Mouse (Mus musculus): ENCODE results near the gene Chrm5. TPM values are rescaled to one million over a fixed set of nuclear protein-coding genes. Genes with fewer than 3 reads are reported as not detected.

The Chrm5 gene
- total and polyA plus RNA-seq, 3 experiments: not detected

DNA sequence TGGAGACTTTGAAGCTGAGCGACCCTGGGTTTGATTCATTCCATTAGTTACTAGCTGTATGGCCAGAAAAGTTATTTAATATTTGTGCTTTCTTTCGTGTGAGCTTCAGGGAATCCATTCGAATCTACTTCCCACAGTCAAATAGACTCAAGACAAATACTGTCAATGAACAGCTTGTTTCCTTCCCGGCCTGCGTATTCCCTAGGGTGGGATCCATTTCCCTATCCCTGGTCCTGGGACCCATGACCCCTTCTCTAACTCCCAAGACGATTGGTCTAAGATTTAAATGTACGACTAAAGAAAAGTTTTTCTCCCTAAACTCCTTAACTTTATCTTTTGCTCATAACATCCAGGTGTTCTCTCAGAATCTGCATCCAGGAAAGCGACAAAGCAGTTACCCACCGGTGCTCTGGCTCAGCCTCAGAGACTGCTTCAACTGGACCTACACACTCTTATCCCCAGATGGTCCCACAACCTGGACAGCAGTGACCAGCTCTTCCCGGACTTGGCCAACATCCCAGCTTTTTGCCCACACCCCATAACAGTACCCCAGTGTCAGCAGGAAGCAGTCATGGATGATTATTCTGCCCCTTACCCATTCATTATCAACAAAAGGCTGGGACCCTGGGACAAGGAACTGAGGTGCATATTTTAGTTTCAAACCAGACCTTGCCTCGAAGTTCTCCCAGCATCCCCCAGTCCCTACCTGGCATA lies 10.1 kb upstream of the Chrm5 start:
- Histone ChIP-seq H3K9ac (ENCODE audit: control insufficient read depth, low read depth, low read length, poor library complexity, severe bottlenecking) (no peak overlapping the region), H3K4me1 (ENCODE audit: control insufficient read depth in 1 of 2, insufficient read depth in 2 of 2, low read length in 2 of 2) (peaks cover 6 to 11% of the 10 kb centered on the region in 2 experiments), H3K36me3 (ENCODE audit: control insufficient read depth in 1 of 2, insufficient read depth in 2 of 2, low read length in 2 of 2) (peaks cover 0 to 8% of the 10 kb centered on the region in 2 experiments; a peak in 2 of 4 replicates), H3K79me2 (ENCODE audit: control insufficient read depth, insufficient read depth, low read length, poor library complexity) (peaks cover 11% of the 10 kb centered on the region; the same call in 1 of the 2 replicates), H3K27ac (ENCODE audit: control insufficient read depth, low read depth, low read length) (no peak overlapping the region), H3K9me3 (replicated peaks; ENCODE audit: insufficient read depth, low read length) (no peaks in the 10 kb centered on the region), H3K4me3 (ENCODE audit: control insufficient read depth in 1 of 2, insufficient read depth in 1 of 2, low read depth in 2 of 2, low read length in 2 of 2) (no peak overlapping the region), H3K27me3 (ENCODE audit: control insufficient read depth in 1 of 2, insufficient read depth in 2 of 2, low read length in 2 of 2) (peaks cover 1 to 4% of the 10 kb centered on the region in 2 experiments; a peak in 3 of 4 replicates)
- TF ChIP-seq ELF1 (IDR thresholded peaks at IDR 0.05; ENCODE audit: low read depth, low read length) (no peak), MAZ (IDR thresholded peaks at IDR 0.05; ENCODE audit: low read depth, low read length) (no peak), MAX (IDR thresholded peaks at IDR 0.05; ENCODE audit: low read length) (no peak), ZNF384 (IDR thresholded peaks at IDR 0.05; ENCODE audit: low read depth, low read length) (no peak), MYB (IDR thresholded peaks at IDR 0.05; ENCODE audit: low read depth, low read length) (no peak), HCFC1 (IDR thresholded peaks at IDR 0.05; ENCODE audit: low read depth, low read length) (no peak), SIN3A (IDR thresholded peaks at IDR 0.05; ENCODE audit: low read length) (no peak), USF2 (IDR thresholded peaks at IDR 0.05; ENCODE audit: borderline replicate concordance in 1 of 2, insufficient read depth in 1 of 2, low read depth in 1 of 2, low read length in 2 of 2) (no peak), NRF1 (IDR thresholded peaks at IDR 0.05; ENCODE audit: insufficient read depth, low read depth, low read length, poor library complexity, severe bottlenecking) (no peak), TCF12 (IDR thresholded peaks at IDR 0.05; ENCODE audit: low read depth, low read length) (no peak), BHLHE40 (IDR thresholded peaks at IDR 0.05; ENCODE audit: borderline replicate concordance, low read depth, low read length) (no peak), ETS1 (IDR thresholded peaks at IDR 0.05; ENCODE audit: low read depth, low read length) (no peak), NELFE (IDR thresholded peaks at IDR 0.05; ENCODE audit: low read depth, low read length) (no peak), RCOR1 (IDR thresholded peaks at IDR 0.05; ENCODE audit: low read depth, low read length) (no peak), SMC3 (IDR thresholded peaks at IDR 0.05; ENCODE audit: low read depth, low read length) (no peak), ZKSCAN1 (IDR thresholded peaks at IDR 0.05; ENCODE audit: low read depth, low read length) (no peak), ZMIZ1 (IDR thresholded peaks at IDR 0.05; ENCODE audit: low read depth, low read length) (no peak), ZC3H11A (IDR thresholded peaks at IDR 0.05; ENCODE audit: low read depth, low read length) (no peak), CHD2 (IDR thresholded peaks at IDR 0.05; ENCODE audit: low read length) (no peak), GABPA (IDR thresholded peaks at IDR 0.05; ENCODE audit: low read depth, low read length) (no peak)
- no peak for DNase-seq (ENCODE audit: low read depth, low spot score)
